Mouse (Mus musculus) forebrain, embryonic 12.5 days (tissue): Measurements from ENCODE around the gene Ltbp3. TPM values are rescaled to one million over a fixed set of nuclear protein-coding genes. Genes with fewer than 3 reads are reported as not detected.
A peak's percentile ranks its signal among the peaks of the same experiment; 100 is the strongest.
"Not testable (repeated sequence)": the region's sequence is repeated elsewhere in the genome, so short reads cannot be mapped to it uniquely, and the experiment has no call there.

ENCODE experiments used
- ATAC-seq: fragments of 200-750 bp; cut with Nextera tagmentation; 2 replicates; pipeline ENCODE4 v1.8.0; 2017; ENCODE audit warnings: moderate TSS enrichment; ENCODE audit not compliant: low FRiP score
- H3K27ac ChIP-seq: fragments of 300-500 bp; sonication (generic); 2 replicates; pipeline ENCODE4 v1.5.1; 2016; ENCODE audit warnings: mild to moderate bottlenecking
- H3K27me3 ChIP-seq: fragments of 300-500 bp; sonication (generic); 2 replicates; pipeline ENCODE4 v1.6.1; 2016; ENCODE audit warnings: mild to moderate bottlenecking
- H3K36me3 ChIP-seq: fragments of 300-500 bp; sonication (generic); replicated peaks from 2 replicates; pipeline ENCODE4 v1.6.1; 2016; ENCODE audit warnings: mild to moderate bottlenecking
- H3K4me1 ChIP-seq: fragments of 300-500 bp; sonication (generic); 2 replicates; pipeline ENCODE4 v1.6.1; 2016
- H3K4me2 ChIP-seq: fragments of 300-500 bp; sonication (generic); 2 replicates; pipeline ENCODE4 v1.6.1; 2016; ENCODE audit warnings: mild to moderate bottlenecking, moderate library complexity
- H3K4me3 ChIP-seq: fragments of 300-500 bp; sonication (generic); replicated peaks from 2 replicates; pipeline ENCODE4 v1.5.1; 2016; ENCODE audit warnings: mild to moderate bottlenecking
- H3K9ac ChIP-seq: fragments of 300-500 bp; sonication (generic); 2 replicates; pipeline ENCODE4 v1.6.1; 2016; ENCODE audit warnings: mild to moderate bottlenecking
- H3K9me3 ChIP-seq: fragments of 300-500 bp; sonication (generic); 2 replicates; pipeline ENCODE4 v1.6.1; 2016
- WGBS: fragments of 180-500 bp; shearing (Covaris S2); methylation state at CpG from one replicate; pipeline ENCODE4 v1.1.7; 2016; 5-methylcytosine and 5-hydroxymethylcytosine counted together
- polyA plus RNA-seq: library from polyadenylated mRNA; unstranded; fragments of >200 nt; fragmentation: Nextera tagmentation; extraction: Ambion mirVana; gene quantifications from 2 replicates; pipeline ENCODE4 v1.2.1, GENCODE M21; 2016

Gene Ltbp3
- polyA plus RNA-seq, 1 experiment from 2014 or later: 10.0 TPM

DNA sequence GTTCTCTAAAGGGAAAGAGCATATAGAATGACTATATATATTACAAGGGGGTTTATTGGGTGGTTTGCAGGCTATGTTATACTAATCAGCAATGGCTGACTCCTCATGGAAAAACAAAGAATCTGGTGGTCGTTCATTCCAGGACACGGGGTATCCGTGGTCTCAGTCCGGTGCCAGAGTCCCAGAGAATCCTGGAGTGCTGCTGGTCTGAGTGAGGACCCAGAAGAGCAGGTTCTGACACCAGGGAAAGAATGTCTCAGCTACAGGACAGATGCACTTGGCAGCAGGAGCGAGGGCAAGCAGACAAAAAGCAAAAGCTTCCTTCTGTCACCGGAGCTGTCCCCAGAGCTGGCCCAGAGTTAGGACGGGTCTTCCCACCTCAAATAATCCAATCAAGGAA, 47.9 kb downstream of the Ltbp3 start:
- no peak overlapping the region for H3K4me2 ChIP-seq
- no peak for ATAC-seq
- H3K27me3 ChIP-seq: no peaks in the 10 kb centered on the region
- H3K36me3 ChIP-seq: no peaks in the 10 kb centered on the region
- WGBS: 85% methylated on average over 7 of the region's 7 CpGs
- H3K4me3 ChIP-seq: no peak overlapping the region
- H3K4me1 ChIP-seq: 0 out of 2 replicates have a peak, but pooled peaks cover 3% of the 10 kb centered on the region
- H3K9ac ChIP-seq: no peak overlapping the region
- H3K9me3 ChIP-seq: no peaks in the 10 kb centered on the region
- H3K27ac ChIP-seq: no peak overlapping the region

- H3K4me3 ChIP-seq: no peak overlapping the region
- H3K36me3 ChIP-seq: no peaks in the 10 kb centered on the region
- 77% methylated on average over 5 of the region's 5 CpGs for WGBS
- no peak for ATAC-seq
- H3K4me2 ChIP-seq: no peak overlapping the region
- no peaks in the 10 kb centered on the region for H3K9me3 ChIP-seq
- peaks cover 6% of the 10 kb centered on the region; the same call in 1 of the 2 replicates for H3K4me1 ChIP-seq
- H3K27me3 ChIP-seq: no peaks in the 10 kb centered on the region
- H3K27ac ChIP-seq: no peak overlapping the region
- H3K9ac ChIP-seq: no peak overlapping the region
Observed at GRCm38 (mm10) chr19:5789066-5789465, 48.4 kb downstream of the Ltbp3 start.

- H3K9ac ChIP-seq: no peak overlapping the region
- H3K4me2 ChIP-seq: no peak overlapping the region
- H3K27ac ChIP-seq: no peak overlapping the region
- H3K36me3 ChIP-seq: peaks cover 16% of the 10 kb centered on the region
- peaks cover 25% of the 10 kb centered on the region for H3K4me1 ChIP-seq
- H3K9me3 ChIP-seq: no peaks in the 10 kb centered on the region
- H3K27me3 ChIP-seq: no peaks in the 10 kb centered on the region
- no peak overlapping the region for H3K4me3 ChIP-seq
- WGBS: 74% methylated on average over 4 of the region's 4 CpGs
- no peak for ATAC-seq
Observed at GRCm38 (mm10) chr19:5791329-5791728, 50.6 kb downstream of the Ltbp3 start.

DNA sequence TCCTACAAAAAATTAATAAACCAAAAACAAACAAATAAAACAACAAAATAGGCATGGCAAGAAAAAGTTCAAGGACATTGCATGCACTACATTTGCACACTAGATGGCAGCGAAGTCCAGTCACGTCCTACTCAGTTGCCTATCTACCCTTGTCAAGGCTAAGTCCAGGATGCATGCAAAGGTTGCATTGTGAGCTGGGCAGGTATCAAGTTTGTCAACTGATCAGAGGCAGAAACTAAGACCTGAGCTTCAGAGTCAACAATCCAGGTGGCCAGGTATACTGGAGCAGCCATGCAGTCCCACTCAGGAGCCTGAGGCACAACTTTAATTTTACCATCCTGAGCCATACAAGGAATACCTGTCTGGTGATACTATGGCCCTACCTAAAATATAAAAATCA, 52.4 kb downstream of the Ltbp3 start:
- H3K36me3 ChIP-seq: peaks cover 34% of the 10 kb centered on the region
- H3K4me3 ChIP-seq: no peak overlapping the region; the same call in 1 of the 2 replicates
- no peaks in the 10 kb centered on the region for H3K9me3 ChIP-seq
- no peak overlapping the region for H3K27ac ChIP-seq
- 6% methylated on average over 2 of the region's 2 CpGs for WGBS
- peak; percentile 57; the same call in 1 of the 2 replicates for ATAC-seq
- no peak overlapping the region for H3K4me2 ChIP-seq
- H3K4me1 ChIP-seq: peaks cover 40% of the 10 kb centered on the region
- no peak overlapping the region for H3K9ac ChIP-seq
- no peaks in the 10 kb centered on the region for H3K27me3 ChIP-seq

DNA sequence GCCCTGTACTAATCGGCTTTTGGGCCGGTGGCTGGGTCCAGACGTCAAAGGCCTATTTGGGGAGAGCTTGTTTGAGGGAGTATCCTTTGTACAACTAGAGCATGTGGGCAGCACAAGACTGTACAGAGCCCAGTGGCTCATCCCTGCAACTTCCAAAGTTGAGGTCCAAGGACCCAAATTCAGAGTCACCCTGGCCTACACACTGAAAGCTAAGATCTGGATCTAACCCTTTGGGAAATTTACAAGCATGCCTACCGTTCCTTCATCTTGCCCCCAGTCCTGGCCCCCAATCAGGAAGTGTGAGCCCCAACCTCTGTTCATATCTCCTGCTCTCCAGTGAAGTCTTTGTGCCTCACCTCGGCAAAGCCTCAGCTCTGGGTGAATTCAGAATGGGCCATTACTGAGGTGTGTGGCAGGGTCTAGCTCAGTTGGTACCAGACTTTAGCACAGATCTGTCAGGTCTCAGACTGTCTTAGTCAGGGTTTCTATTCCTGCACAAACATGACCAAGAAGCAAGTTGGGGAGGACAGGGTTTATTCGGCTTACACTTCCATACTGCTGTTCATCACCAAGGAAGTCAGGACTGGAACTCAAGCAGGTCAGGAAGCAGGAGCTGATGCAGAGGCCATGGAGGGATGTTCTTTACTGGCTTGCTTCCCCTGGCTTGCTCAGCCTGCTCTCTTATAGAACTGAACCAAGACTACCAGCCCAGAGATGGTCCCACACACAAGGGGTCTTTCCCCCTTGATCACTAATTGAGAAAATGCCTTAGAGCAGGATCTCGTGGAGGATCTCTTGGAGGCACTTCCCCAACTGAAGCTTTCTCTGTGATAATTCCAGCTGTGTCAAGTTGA, 53.4 kb downstream of the Ltbp3 start:
- peak; percentile 51; the same call in 1 of the 2 replicates for ATAC-seq
- Histone ChIP-seq H3K36me3 (peaks cover 42% of the 10 kb centered on the region), H3K27ac (peak overlapping the region; percentile 66), H3K9ac (0 out of 2 replicates have a peak overlapping the region, but pooled peaks have one; percentile 21), H3K4me1 (peaks cover 40% of the 10 kb centered on the region)
- H3K4me3 ChIP-seq, H3K27me3 ChIP-seq, H3K4me2 ChIP-seq, H3K9me3 ChIP-seq: not testable (repeated sequence)
- 39% methylated on average over 7 of the region's 7 CpGs for WGBS

GRCm38 (mm10) chr19:5794771-5795576, 54.3 kb downstream of the Ltbp3 start:
- H3K4me1 ChIP-seq: peaks cover 40% of the 10 kb centered on the region
- no peaks in the 10 kb centered on the region for H3K27me3 ChIP-seq
- H3K4me2 ChIP-seq: peak overlapping the region; percentile 95
- ATAC-seq: peak; percentile 44; the same call in 1 of the 2 replicates
- H3K9ac ChIP-seq: 0 out of 2 replicates have a peak overlapping the region, but pooled peaks have one; percentile 7
- H3K4me3 ChIP-seq: no peak overlapping the region
- H3K36me3 ChIP-seq: peaks cover 42% of the 10 kb centered on the region
- 35% methylated on average over 5 of the region's 5 CpGs for WGBS
- no peaks in the 10 kb centered on the region for H3K9me3 ChIP-seq
- H3K27ac ChIP-seq: peak overlapping the region; percentile 66

DNA sequence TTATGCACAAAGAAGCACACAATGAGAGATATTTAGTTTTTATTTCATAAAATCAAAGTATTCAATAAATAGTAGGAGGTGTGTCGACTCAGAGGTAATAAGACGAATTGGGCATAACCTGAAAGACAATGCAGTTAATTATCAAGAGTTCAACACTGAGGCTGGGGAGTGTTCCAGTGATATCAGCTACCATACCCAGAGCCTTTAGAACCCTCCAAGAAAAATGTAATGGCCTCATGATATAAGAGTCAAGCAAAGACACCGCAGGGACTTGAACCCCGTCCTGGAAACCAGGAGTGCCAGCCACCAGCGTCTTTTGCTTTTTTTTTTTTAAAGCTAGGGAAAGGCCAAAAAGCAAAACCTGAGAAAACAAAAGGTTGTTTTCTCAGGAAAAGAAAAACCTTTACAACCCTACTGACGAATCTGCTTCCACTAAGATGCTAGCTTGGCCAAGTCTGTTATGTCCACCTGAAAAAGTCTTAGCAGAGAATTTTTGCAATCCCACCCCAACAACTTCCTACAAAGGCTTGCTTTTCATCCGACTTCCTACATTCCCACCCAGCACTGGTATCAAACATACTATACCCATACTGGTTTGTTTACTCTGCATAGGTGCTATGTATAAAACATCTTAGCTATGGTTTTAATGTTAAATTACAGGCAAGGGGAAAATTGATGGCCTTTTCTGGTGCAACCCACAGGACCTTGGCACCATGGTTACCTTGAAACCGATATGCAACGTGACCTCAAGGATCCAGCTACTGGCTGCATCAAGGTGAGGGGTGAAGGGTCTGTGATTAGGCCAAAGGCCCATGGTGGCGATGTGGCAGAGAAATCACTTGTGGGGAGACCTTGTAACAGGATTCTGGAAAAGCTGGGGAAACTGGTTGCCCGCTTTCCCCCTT, 55.2 kb downstream of the Ltbp3 start:
- peak overlapping the region; percentile 99 for H3K9ac ChIP-seq

GRCm38 (mm10) chr19:5796573-5797111, 55.9 kb downstream of the Ltbp3 start:
- no peaks in the 10 kb centered on the region for H3K9me3 ChIP-seq
- ATAC-seq: no peak
- peak overlapping the region; percentile 99 for H3K4me3 ChIP-seq
- peaks cover 42% of the 10 kb centered on the region for H3K36me3 ChIP-seq
- no peaks in the 10 kb centered on the region for H3K27me3 ChIP-seq
- H3K9ac ChIP-seq: peak overlapping the region; percentile 99
- WGBS: 81% methylated on average over 7 of the region's 7 CpGs
- peaks cover 40% of the 10 kb centered on the region for H3K4me1 ChIP-seq
- H3K27ac ChIP-seq: peak overlapping the region; percentile 66; the same call in 1 of the 2 replicates
- peak overlapping the region; percentile 95 for H3K4me2 ChIP-seq

More for the DNA sequence above, 55.2 kb downstream of the Ltbp3 start:
- Histone ChIP-seq H3K4me1 (peaks cover 40% of the 10 kb centered on the region), H3K27ac (peak overlapping the region; percentile 66; the same call in 1 of the 2 replicates), H3K36me3 (peaks cover 42% of the 10 kb centered on the region), H3K4me3 (peak overlapping the region; percentile 99), H3K4me2 (peak overlapping the region; percentile 95), H3K9me3 (no peaks in the 10 kb centered on the region), H3K27me3 (no peaks in the 10 kb centered on the region)
- 72% methylated on average over 11 of the region's 11 CpGs for WGBS
- ATAC-seq: no peak

GRCm38 (mm10) chr19:5797381-5798111, 56.8 kb downstream of the Ltbp3 start:
- peak overlapping the region; percentile 95 for H3K4me2 ChIP-seq

DNA sequence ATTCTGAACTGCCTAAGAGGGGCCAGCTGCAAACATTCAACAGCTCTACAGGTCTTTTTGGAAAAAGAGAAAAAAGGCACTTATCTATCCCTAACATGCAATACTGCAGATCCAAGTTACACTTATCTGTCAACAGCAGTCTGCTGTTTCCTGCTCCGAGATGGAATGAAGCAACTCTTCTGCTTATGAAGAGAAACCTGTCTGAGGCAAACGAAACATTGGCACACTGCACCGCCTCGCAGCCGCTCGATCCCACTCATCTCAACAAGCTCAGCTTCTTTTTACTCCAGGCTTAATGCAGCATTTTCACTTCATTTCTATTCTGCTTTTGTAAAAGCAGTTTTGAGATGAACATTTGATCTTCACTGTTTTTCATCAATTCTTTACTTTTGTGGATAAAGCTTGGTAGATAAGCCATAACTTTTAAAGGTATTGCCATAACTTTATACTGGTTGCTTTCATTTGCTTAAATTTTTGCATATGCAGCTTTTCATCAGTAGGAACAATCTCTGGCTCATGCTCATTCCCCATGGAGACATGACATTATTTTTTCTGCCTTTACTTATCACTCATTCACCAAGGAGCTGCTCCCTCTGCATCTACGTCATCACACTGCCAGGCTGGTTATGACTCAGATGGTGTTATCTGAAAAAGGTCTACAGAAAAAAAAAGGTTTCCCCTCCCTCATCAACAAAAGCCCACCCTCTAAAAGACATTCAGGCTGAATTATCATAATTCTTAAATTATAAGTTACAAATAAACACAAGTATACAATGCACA, 58.2 kb downstream of the Ltbp3 start:
- Histone ChIP-seq H3K9ac (peak overlapping the region; percentile 99), H3K27me3 (no peaks in the 10 kb centered on the region), H3K4me2 (peak overlapping the region; percentile 95), H3K4me1 (peaks cover 47% of the 10 kb centered on the region), H3K36me3 (peaks cover 42% of the 10 kb centered on the region), H3K4me3 (peak overlapping the region; percentile 99), H3K27ac (peak overlapping the region; percentile 50; the same call in 1 of the 2 replicates), H3K9me3 (no peaks in the 10 kb centered on the region)
- WGBS: 3% methylated on average over 7 of the region's 7 CpGs
- ATAC-seq: no peak

More at GRCm38 (mm10) chr19:5797381-5798111, 56.8 kb downstream of the Ltbp3 start:
- H3K27me3 ChIP-seq: no peaks in the 10 kb centered on the region
- no peaks in the 10 kb centered on the region for H3K9me3 ChIP-seq
- 29% methylated on average over 7 of the region's 7 CpGs for WGBS
- peak overlapping the region; percentile 99 for H3K9ac ChIP-seq
- no peak for ATAC-seq
- H3K27ac ChIP-seq: peak overlapping the region; percentile 66
- H3K4me3 ChIP-seq: peak overlapping the region; percentile 99
- H3K4me1 ChIP-seq: peaks cover 40% of the 10 kb centered on the region
- peaks cover 42% of the 10 kb centered on the region for H3K36me3 ChIP-seq
